Mouse (Mus musculus): Measurements from ENCODE around the gene Abca4.

- TF ChIP-seq POLR2A (IDR thresholded peaks at IDR 0.05; ENCODE audit: borderline replicate concordance, extremely low read depth, low read depth, low read length) (no peak), CTCF (IDR thresholded peaks at IDR 0.05; ENCODE audit: insufficient read depth, low read length) (no peak)
Measured at GRCm38 (mm10) chr3:122018421-122018820, 25.8 kb upstream of the Abca4 start.
